ENCODE assay signal across 23 mouse cellular contexts in genomic region chr1:31363971-31364370, GRCm38 (mm10).
"Had no signal": no experiment of that assay in that cellular context is flagged by ENCODE, and none has a peak within 500 bp of the region (broad histone marks: within the 10 kb centered on the region; RNA-seq: fewer than 3 reads in every experiment).

No protein-coding gene starts in this region.

- ATAC-seq: forebrain, embryonic 16.5 days; hindbrain, embryonic 16.5 days; inflammation-experienced regulatory T-cells, adult 6 months had no signal

- H3K4me2 ChIP-seq: heart, embryonic 12.5 days; hindbrain, embryonic 12.5 days; hindbrain, embryonic 14.5 days; limb, embryonic 13.5 days; limb, embryonic 15.5 days had no signal

- H3K4me1 ChIP-seq: heart, embryonic 10.5 days; heart, embryonic 12.5 days; hindbrain, embryonic 10.5 days; hindbrain, embryonic 12.5 days; limb, embryonic 13.5 days; limb, embryonic 15.5 days had no signal

- H3K9me3 ChIP-seq: heart, embryonic 10.5 days; heart, embryonic 12.5 days; hindbrain, embryonic 10.5 days; hindbrain, embryonic 12.5 days; limb, embryonic 13.5 days; limb, embryonic 15.5 days had no signal

- H3K27ac ChIP-seq: heart, embryonic 10.5 days; hindbrain, embryonic 10.5 days; hindbrain, embryonic 12.5 days; hindbrain, embryonic 14.5 days; limb, embryonic 13.5 days; limb, embryonic 15.5 days had no signal

- H3K27me3 ChIP-seq: heart, embryonic 12.5 days; hindbrain, embryonic 12.5 days; limb, embryonic 13.5 days; limb, embryonic 15.5 days had no signal

- H3K4me3 ChIP-seq: heart, embryonic 10.5 days; heart, embryonic 12.5 days; hindbrain, embryonic 10.5 days; hindbrain, embryonic 12.5 days; limb, embryonic 13.5 days; limb, embryonic 15.5 days had no signal

- DNase-seq: gastrocnemius, postnatal 14 days; gastrocnemius, postnatal 36 days; heart, adult 11 months; heart, postnatal 10 days; heart, postnatal 4 days; kidney, adult 18-20 months; kidney, adult 8-10 months; kidney, postnatal 10 days; kidney, postnatal 25 days; kidney, postnatal 4 days; layer of hippocampus, adult 9-11 months; layer of hippocampus, postnatal 36 days; left cerebral cortex, postnatal 4 days had no signal

- H3K36me3 ChIP-seq: heart, embryonic 10.5 days; heart, embryonic 12.5 days; hindbrain, embryonic 10.5 days; hindbrain, embryonic 12.5 days; limb, embryonic 13.5 days; limb, embryonic 15.5 days had no signal

- H3K9ac ChIP-seq: heart, embryonic 12.5 days; hindbrain, embryonic 12.5 days; hindbrain, embryonic 14.5 days; limb, embryonic 13.5 days; limb, embryonic 15.5 days had no signal
